Mouse (Mus musculus): ENCODE results near the gene Birc5.

The Birc5 gene

GRCm38 (mm10) chr11:117857462-117857861 lies 8.4 kb downstream of the Birc5 start:
- no peak for DNase-seq

- no peak for DNase-seq
These were observed 9.3 kb downstream of the Birc5 start for GRCm38 (mm10) chr11:117858392-117858791.

- DNase-seq: no peak
These were observed 11.6 kb downstream of the Birc5 start, which contains the start of gene Tmem235 for GRCm38 (mm10) chr11:117860601-117861000. Tmem235 (plus strand) TSS chr11:117860752.

- peak; percentile 65 for DNase-seq
These were observed 14.3 kb downstream of the Birc5 start for GRCm38 (mm10) chr11:117863174-117863856.

GRCm38 (mm10) chr11:117864805-117865204 lies 15.8 kb downstream of the Birc5 start:
- peak; percentile 51 for DNase-seq

GRCm38 (mm10) chr11:117865988-117866387 lies 16.9 kb downstream of the Birc5 start:
- peak; percentile 59 for DNase-seq

- DNase-seq: peak; percentile 83
These were observed 21.8 kb downstream of the Birc5 start for GRCm38 (mm10) chr11:117870688-117871365.

- DNase-seq: no peak
These were observed 22.3 kb downstream of the Birc5 start for GRCm38 (mm10) chr11:117871376-117871775.

GRCm38 (mm10) chr11:117871911-117872584 lies 23.0 kb downstream of the Birc5 start:
- no peak for DNase-seq

- peak; percentile 90 for DNase-seq
These were observed 24.0 kb downstream of the Birc5 start, which contains the start of gene Tha1 for GRCm38 (mm10) chr11:117872861-117873608. Tha1 (minus strand) TSS chr11:117873481.

- no peak for DNase-seq
These were observed 25.4 kb downstream of the Birc5 start for GRCm38 (mm10) chr11:117874419-117874818.

- DNase-seq: no peak
These were observed 26.6 kb downstream of the Birc5 start for GRCm38 (mm10) chr11:117875681-117876080.

- DNase-seq: peak; percentile 76
These were observed 29.1 kb downstream of the Birc5 start for GRCm38 (mm10) chr11:117877917-117878745.

- no peak for DNase-seq
These were observed 29.8 kb downstream of the Birc5 start for GRCm38 (mm10) chr11:117878892-117879291.

GRCm38 (mm10) chr11:117879676-117880075 lies 30.6 kb downstream of the Birc5 start:
- DNase-seq: no peak

- DNase-seq: no peak
These were observed 31.4 kb downstream of the Birc5 start for GRCm38 (mm10) chr11:117880336-117880976.

- DNase-seq: no peak
These were observed 31.9 kb downstream of the Birc5 start for GRCm38 (mm10) chr11:117880977-117881358.

GRCm38 (mm10) chr11:117881787-117882186 lies 32.7 kb downstream of the Birc5 start:
- DNase-seq: peak; percentile 79

- peak; percentile 46 for DNase-seq
These were observed 33.2 kb downstream of the Birc5 start for GRCm38 (mm10) chr11:117882208-117882607.

- no peak for DNase-seq
These were observed 36.9 kb downstream of the Birc5 start for GRCm38 (mm10) chr11:117886000-117886399.

GRCm38 (mm10) chr11:117888168-117888852 lies 39.3 kb downstream of the Birc5 start:
- no peak for DNase-seq
